Mouse (Mus musculus) liver, embryonic 14.5 days (tissue): ENCODE measurements around the gene Rtn1. TPM values are rescaled to one million over a fixed set of nuclear protein-coding genes. Genes with fewer than 3 reads are reported as not detected.

Experiments
- ATAC-seq: fragments of 200-750 bp; cut with Nextera tagmentation; 2 replicates; pipeline ENCODE4 v1.8.0; 2017; ENCODE audit warnings: moderate number of reproducible peaks, mild to moderate bottlenecking, moderate library complexity; ENCODE audit not compliant: insufficient read depth
- DNase-seq, 3 experiments: peaks; one replicate each; pipeline ENCODE4 v3.0.0-alpha.2; 2012 to 2013; ENCODE audit warnings: low read depth in 3 of 3, low spot score in 3 of 3
- H3K27ac ChIP-seq: fragments of 300-500 bp; sonication (generic); 2 replicates; pipeline ENCODE4 v1.5.1; 2014; ENCODE audit warnings: moderate library complexity, mild to moderate bottlenecking, control low read depth, inconsistent platforms
- H3K27me3 ChIP-seq: fragments of 300-500 bp; sonication (generic); 2 replicates; pipeline ENCODE4 v1.6.1; 2014; ENCODE audit warnings: mild to moderate bottlenecking, low read length, moderate library complexity; ENCODE audit not compliant: control insufficient read depth, insufficient read depth
- H3K36me3 ChIP-seq: fragments of 300-500 bp; sonication (generic); replicated peaks from 2 replicates; pipeline ENCODE4 v1.6.1; 2014; ENCODE audit warnings: low read depth; ENCODE audit not compliant: control insufficient read depth, insufficient read depth
- H3K4me1 ChIP-seq, 2 experiments: fragments of 200-500 bp in 1 of 2; fragments of 300-500 bp in 1 of 2; sonication (generic) in 1 of 2; replicated peaks; 2 replicates each; pipeline ENCODE4 v1.6.1; 2012 to 2014; ENCODE audit warnings: antibody characterized with exemption in 1 of 2, inconsistent platforms in 1 of 2, low read length in 1 of 2; ENCODE audit not compliant: control insufficient read depth in 2 of 2, insufficient read depth in 2 of 2
- H3K4me2 ChIP-seq: fragments of 300-500 bp; sonication (generic); 2 replicates; pipeline ENCODE4 v1.6.1; 2014; ENCODE audit warnings: low read depth, mild to moderate bottlenecking, control low read depth, moderate library complexity
- H3K4me3 ChIP-seq, 2 experiments: fragments of 200-500 bp in 1 of 2; fragments of 300-500 bp in 1 of 2; sonication (generic) in 1 of 2; 2 replicates each; pipeline ENCODE4 v1.5.1; 2012 to 2014; ENCODE audit warnings: low read depth in 2 of 2, low read length in 2 of 2, mild to moderate bottlenecking in 2 of 2, control low read depth in 1 of 2, inconsistent platforms in 1 of 2, moderate library complexity in 1 of 2; ENCODE audit not compliant: insufficient read depth in 1 of 2
- H3K9ac ChIP-seq: fragments of 300-500 bp; sonication (generic); replicated peaks from 2 replicates; pipeline ENCODE4 v1.6.1; 2014; ENCODE audit warnings: mild to moderate bottlenecking, control low read depth, moderate library complexity
- H3K9me3 ChIP-seq: fragments of 300-500 bp; sonication (generic); 2 replicates; pipeline ENCODE4 v1.6.1; 2016; ENCODE audit warnings: low read length, mixed read lengths; ENCODE audit not compliant: control insufficient read depth
- CTCF ChIP-seq: IDR thresholded peaks from 2 replicates; pipeline ENCODE4 v1.5.1; 2016; ENCODE audit warnings: antibody characterized with exemption, low read depth, control low read depth
- EP300 ChIP-seq: IDR thresholded peaks from 2 replicates; pipeline ENCODE4 v1.6.1; 2016; ENCODE audit warnings: antibody characterized with exemption, low read depth
- WGBS: fragments of 180-500 bp; shearing (Covaris S2); extraction: QIAGEN DNeasy Blood & Tissue Kit; methylation state at CpG from one replicate; pipeline ENCODE4 v1.1.7; 2014; ENCODE audit not compliant: insufficient replicate concordance; 5-methylcytosine and 5-hydroxymethylcytosine counted together
- polyA plus RNA-seq, 2 experiments: library from polyadenylated mRNA; depleted of rRNA in 1 of 2; stranded (reverse) in 1 of 2; unstranded in 1 of 2; fragments of >200 nt; fragmentation: Nextera tagmentation in 1 of 2; extraction: Ambion mirVana in 1 of 2; gene quantifications; 2 replicates each; pipeline versions ENCODE4 v1.2.1 to v1.2.3; 2012 to 2014

Rtn1 gene
- polyA plus RNA-seq, 2 experiments = 0.63 to 1.5 TPM

DNA sequence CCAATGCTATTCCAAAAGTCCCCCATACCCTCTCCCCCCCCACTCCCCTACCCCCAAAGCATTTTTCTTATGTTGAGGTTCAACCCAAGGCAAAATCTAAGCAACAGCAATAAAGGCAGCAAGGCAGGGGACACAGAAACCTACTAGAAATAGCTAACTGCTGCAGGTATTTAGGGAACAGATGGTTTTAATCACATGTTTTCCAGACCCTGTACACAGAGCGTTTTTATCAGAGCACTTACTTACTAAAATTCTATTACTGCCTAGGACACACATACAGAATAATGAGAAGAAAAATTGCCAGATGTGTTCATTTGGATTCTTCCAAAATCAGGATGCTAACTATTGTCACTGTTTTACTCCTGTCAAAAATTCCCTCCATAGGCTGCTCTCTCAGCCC lies 61.7 kb downstream of the Rtn1 start:
- Histone ChIP-seq H3K27me3 (no peaks in the 10 kb centered on the region), H3K4me3 (no peak overlapping the region), H3K9me3 (no peaks in the 10 kb centered on the region), H3K4me1 (no peaks in the 10 kb centered on the region), H3K4me2 (no peak overlapping the region), H3K36me3 (no peaks in the 10 kb centered on the region), H3K27ac (no peak overlapping the region), H3K9ac (no peak overlapping the region)
- ATAC-seq (no peak), DNase-seq (no peak)
- TF ChIP-seq EP300 (no peak), CTCF (no peak)
- 60% methylated on average over 1 of the region's 1 CpGs for WGBS

DNA sequence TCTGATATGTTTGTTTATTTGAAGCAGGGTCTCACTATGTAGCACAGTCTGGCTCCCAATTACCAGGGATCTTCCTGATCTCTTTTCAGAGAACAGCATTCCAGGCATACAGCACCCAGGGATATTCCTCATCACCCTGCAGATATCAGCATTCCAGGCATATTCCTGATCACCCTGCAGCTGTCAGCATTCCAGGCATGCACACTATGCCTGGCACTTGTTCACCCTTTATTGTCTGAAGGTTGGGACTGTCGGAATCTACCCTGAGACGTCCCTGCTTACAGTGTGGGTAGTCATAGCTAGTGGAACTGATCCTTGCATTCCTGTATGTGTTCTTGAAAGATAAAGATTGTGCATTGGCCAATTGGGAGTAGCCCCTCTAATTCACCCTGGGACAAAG lies 65.2 kb downstream of the Rtn1 start:
- no peak overlapping the region for H3K9ac ChIP-seq
- H3K4me2 ChIP-seq = no peak overlapping the region
- H3K27ac ChIP-seq = no peak overlapping the region
- 57% methylated on average over 2 of the region's 2 CpGs for WGBS
- no peaks in the 10 kb centered on the region for H3K4me1 ChIP-seq
- ATAC-seq (no peak), DNase-seq (no peak)
- H3K27me3 ChIP-seq = no peaks in the 10 kb centered on the region
- H3K4me3 ChIP-seq = no peak overlapping the region
- TF ChIP-seq CTCF (no peak), EP300 (no peak)
- no peaks in the 10 kb centered on the region for H3K36me3 ChIP-seq
- H3K9me3 ChIP-seq = no peaks in the 10 kb centered on the region

DNA sequence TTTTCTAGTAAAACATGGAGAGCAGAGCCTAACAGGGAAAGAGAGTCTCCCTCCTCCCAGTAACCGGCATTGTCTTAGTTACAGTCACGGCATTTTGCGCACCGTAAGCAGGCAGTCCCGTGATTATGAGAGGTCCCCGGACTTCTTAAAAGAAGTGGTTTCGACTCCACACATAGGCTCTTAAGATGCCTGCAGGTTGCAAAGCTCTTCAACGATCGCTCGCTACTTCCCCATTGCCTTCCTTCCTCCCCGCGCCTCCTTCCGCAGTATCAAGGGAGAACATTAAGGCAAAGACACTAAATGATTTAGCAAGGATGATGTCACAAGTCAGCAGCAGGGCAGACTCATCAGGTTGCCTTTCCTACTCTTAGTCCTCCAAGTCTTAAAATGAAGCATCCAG lies 72.8 kb downstream of the Rtn1 start:
- Histone ChIP-seq H3K9me3 (no peaks in the 10 kb centered on the region), H3K9ac (no peak overlapping the region), H3K27me3 (no peaks in the 10 kb centered on the region), H3K4me2 (no peak overlapping the region), H3K36me3 (no peaks in the 10 kb centered on the region), H3K4me1 (no peaks in the 10 kb centered on the region), H3K27ac (no peak overlapping the region), H3K4me3 (no peak overlapping the region)
- DNase-seq (no peak), ATAC-seq (no peak)
- WGBS = 51% methylated on average over 13 of the region's 13 CpGs
- no peak for TF ChIP-seq CTCF
- TF ChIP-seq EP300 = no peak

DNA sequence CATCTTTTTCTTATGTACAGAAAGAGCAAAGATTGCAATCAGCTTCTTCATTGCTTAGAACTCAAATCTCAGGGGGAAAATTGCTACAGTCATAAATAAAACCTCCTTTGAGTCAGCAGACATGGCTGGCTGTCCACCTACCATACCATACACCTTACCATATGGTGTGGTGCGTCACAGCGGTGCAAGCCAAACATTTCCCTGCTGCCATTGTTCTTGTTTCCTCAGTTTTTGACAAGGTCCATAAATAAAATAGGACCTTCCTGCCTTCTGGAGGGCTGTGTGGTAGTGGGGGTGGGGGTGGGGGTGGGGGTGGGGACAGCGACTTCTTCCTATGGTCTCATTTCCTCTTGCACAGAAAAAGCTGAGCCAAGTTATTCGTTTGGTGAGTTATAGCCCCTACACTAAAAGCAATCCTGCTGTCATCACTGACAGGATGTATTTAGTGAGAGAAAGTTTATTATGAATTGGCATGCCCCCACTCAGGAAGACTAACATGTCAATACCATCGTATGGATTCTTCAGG lies 76.3 kb downstream of the Rtn1 start:
- H3K4me3 ChIP-seq = no peak overlapping the region
- ATAC-seq = no peak
- 50% methylated on average over 5 of the region's 5 CpGs for WGBS
- H3K4me1 ChIP-seq = no peaks in the 10 kb centered on the region
- H3K4me2 ChIP-seq = no peak overlapping the region
- no peak for DNase-seq
- H3K36me3 ChIP-seq = no peaks in the 10 kb centered on the region
- no peaks in the 10 kb centered on the region for H3K9me3 ChIP-seq
- H3K9ac ChIP-seq = no peak overlapping the region
- no peaks in the 10 kb centered on the region for H3K27me3 ChIP-seq
- TF ChIP-seq CTCF (no peak), EP300 (no peak)
- no peak overlapping the region for H3K27ac ChIP-seq

GRCm38 (mm10) chr12:72331912-72332487 lies 76.9 kb downstream of the Rtn1 start:
- Histone ChIP-seq H3K27me3 (no peaks in the 10 kb centered on the region), H3K9ac (no peak overlapping the region), H3K36me3 (no peaks in the 10 kb centered on the region), H3K27ac (no peak overlapping the region), H3K4me1 (no peaks in the 10 kb centered on the region), H3K9me3 (no peaks in the 10 kb centered on the region), H3K4me2 (no peak overlapping the region), H3K4me3 (no peak overlapping the region)
- TF ChIP-seq EP300 (no peak), CTCF (no peak)
- DNase-seq = no peak
- WGBS = 73% methylated on average over 7 of the region's 7 CpGs
- no peak for ATAC-seq
